Mouse (Mus musculus) bone marrow, adult 2 months (tissue): ENCODE results near the gene 4930578C19Rik. TPM values are rescaled to one million over a fixed set of nuclear protein-coding genes. Genes with fewer than 3 reads are reported as not detected.

Source experiments
- H3K27ac ChIP-seq: fragments of 200-500 bp; 2 replicates; pipeline ENCODE4 v1.5.1; 2012; ENCODE audit warnings: low read depth, mild to moderate bottlenecking, control low read depth, inconsistent platforms, low read length; ENCODE audit not compliant: control insufficient read depth, poor library complexity, insufficient read depth
- H3K4me1 ChIP-seq: fragments of 200-500 bp; 2 replicates; pipeline ENCODE4 v1.6.1; 2011; ENCODE audit warnings: low read length; ENCODE audit not compliant: control insufficient read depth, insufficient read depth
- H3K4me3 ChIP-seq: fragments of 200-500 bp; replicated peaks from 2 replicates; pipeline ENCODE3; 2011; ENCODE audit warnings: mild to moderate bottlenecking, low read depth, low read length, control low read depth; ENCODE audit not compliant: control insufficient read depth
- CTCF ChIP-seq: fragments of 200-500 bp; IDR thresholded peaks from 2 replicates; pipeline ENCODE4 v1.5.1; 2011; ENCODE audit warnings: low read length, control low read depth; ENCODE audit not compliant: control insufficient read depth, insufficient read depth
- POLR2A ChIP-seq: fragments of 200-500 bp; IDR thresholded peaks from 2 replicates; pipeline ENCODE4 v1.6.1; 2011; ENCODE audit warnings: low read depth, mild to moderate bottlenecking, control low read depth, low read length, borderline replicate concordance; ENCODE audit not compliant: control insufficient read depth
- WGBS: fragments of 180-500 bp; shearing (Covaris S2); methylation state at CpG from one replicate; pipeline ENCODE4 v1.1.7; 2018; 5-methylcytosine and 5-hydroxymethylcytosine counted together
- polyA plus RNA-seq: library from polyadenylated mRNA; stranded (reverse); fragments of >200 nt; gene quantifications from 2 replicates; pipeline ENCODE4 v1.2.4, GENCODE M21; 2011; ENCODE audit warnings: low replicate concordance; ENCODE audit not compliant: missing spikeins, insufficient read depth, insufficient read length

Gene 4930578C19Rik
- not detected in 2 replicates for polyA plus RNA-seq

- TF ChIP-seq CTCF (no peak), POLR2A (no peak)
- Histone ChIP-seq H3K4me3 (no peak within 1 kb of the TSS), H3K27ac (no peak within 1 kb of the TSS), H3K4me1 (no peaks in the 10 kb centered on the region)
- WGBS = 34% methylated on average over 8 of the region's 8 CpGs
Observed at GRCm38 (mm10) chrX:18461198-18461601, at the start of gene 4930578C19Rik. Gene 4930578C19Rik, minus strand, starts transcription at chrX:18461397.

DNA sequence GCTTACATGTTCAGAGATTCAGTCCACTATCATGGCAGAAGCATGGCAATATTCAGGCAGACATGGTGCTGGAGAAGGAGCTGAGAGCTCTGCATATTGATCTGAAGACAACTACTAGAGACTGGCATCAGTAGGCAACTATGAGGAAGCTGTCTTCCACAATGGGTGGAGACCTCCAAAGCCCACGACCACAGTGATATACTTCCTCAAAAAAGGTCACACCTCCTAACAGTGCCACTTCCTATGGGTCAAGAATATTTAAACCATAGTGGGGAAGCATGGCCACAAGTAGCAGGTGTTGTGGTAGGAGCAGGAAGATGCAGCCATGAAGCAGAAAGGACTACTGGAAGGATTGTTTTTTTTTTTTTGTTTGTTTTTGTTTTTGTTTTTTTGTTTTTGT lies 6.5 kb upstream of the 4930578C19Rik start:
- 4% methylated on average over 1 of the region's 1 CpGs for WGBS
- H3K4me1 ChIP-seq = no peaks in the 10 kb centered on the region
- TF ChIP-seq CTCF = no peak
- no peak for TF ChIP-seq POLR2A
- no peak overlapping the region for H3K4me3 ChIP-seq
- no peak overlapping the region for H3K27ac ChIP-seq

DNA sequence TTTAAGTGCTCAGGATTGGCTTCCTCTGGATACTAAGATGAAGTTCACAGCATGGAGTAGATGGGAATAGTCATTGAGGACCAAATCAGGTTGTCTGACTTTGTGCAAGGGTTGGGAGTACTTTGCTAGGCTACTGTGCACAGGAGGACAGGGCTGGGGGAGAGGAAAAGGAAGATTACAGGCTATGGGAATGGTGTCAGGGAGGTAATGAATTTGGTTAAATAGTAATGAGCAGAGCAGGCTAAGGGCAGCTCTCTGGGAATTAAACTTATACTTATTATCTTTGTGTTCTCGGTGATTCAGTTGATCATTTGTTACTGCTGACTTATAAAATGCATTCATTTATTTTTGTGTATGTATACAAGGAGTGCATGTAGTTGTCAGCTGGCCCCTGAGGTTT lies 1.7 kb upstream of the 4930578C19Rik start:
- no peaks in the 10 kb centered on the region for H3K4me1 ChIP-seq
- no peak overlapping the region for H3K4me3 ChIP-seq
- 67% methylated on average over 1 of the region's 1 CpGs for WGBS
- H3K27ac ChIP-seq = no peak overlapping the region
- TF ChIP-seq POLR2A (no peak), CTCF (no peak)

GRCm38 (mm10) chrX:18451559-18451958 lies 9.6 kb downstream of the 4930578C19Rik start:
- H3K4me3 ChIP-seq = no peak overlapping the region
- TF ChIP-seq POLR2A = no peak
- no peak for TF ChIP-seq CTCF
- no peaks in the 10 kb centered on the region for H3K4me1 ChIP-seq
- 60% methylated on average over 1 of the region's 1 CpGs for WGBS
- H3K27ac ChIP-seq = no peak overlapping the region

GRCm38 (mm10) chrX:18442066-18442465 lies 19.1 kb downstream of the 4930578C19Rik start:
- TF ChIP-seq CTCF = no peak
- no peak for TF ChIP-seq POLR2A
- Histone ChIP-seq H3K27ac (no peak overlapping the region), H3K4me3 (no peak overlapping the region), H3K4me1 (no peaks in the 10 kb centered on the region)
- WGBS = 30% methylated on average over 5 of the region's 5 CpGs

DNA sequence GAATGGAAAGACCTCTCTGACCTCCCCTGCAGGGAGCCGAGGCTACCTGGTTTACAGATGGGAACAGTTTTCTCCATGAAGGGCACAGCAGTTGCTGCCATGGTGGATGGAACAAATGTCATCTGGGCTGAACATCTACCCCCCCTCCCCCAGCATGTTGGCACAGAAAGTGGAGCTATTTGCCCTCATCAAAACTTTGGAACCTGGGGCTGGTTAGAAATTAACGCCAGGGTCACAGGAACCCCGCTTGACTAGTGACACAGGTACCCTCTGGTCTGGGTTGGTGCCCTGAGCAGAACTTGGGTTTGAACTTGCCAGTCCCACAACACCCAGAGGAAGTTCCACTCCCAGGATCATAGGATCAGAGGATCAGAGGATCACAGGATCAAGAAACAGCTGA lies 35.7 kb downstream of the 4930578C19Rik start:
- 81% methylated on average over 3 of the region's 3 CpGs for WGBS
- Histone ChIP-seq H3K4me3 (no peak overlapping the region), H3K27ac (no peak overlapping the region), H3K4me1 (no peaks in the 10 kb centered on the region)
- TF ChIP-seq POLR2A = no peak
- TF ChIP-seq CTCF = no peak

DNA sequence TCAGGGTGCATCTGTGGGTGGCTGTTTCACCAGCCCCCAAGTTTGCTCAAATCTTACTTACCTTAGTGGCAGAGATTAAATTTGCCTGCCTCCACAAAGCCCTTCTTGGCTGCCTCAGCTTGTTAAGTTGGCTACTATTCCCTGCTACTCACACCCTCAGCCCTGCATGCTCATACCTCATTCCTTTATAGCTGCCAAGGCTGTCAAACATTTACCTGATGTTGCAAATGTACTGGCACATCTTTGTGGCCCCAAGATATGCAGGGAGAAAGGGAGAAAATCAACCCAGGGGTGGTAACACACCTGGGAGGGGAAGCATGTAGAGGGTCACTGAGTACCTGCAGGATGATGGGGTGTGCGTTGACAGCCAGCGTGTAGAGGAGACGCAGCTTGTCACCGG lies 38.0 kb downstream of the 4930578C19Rik start:
- H3K4me1 ChIP-seq = no peaks in the 10 kb centered on the region
- TF ChIP-seq POLR2A (no peak), CTCF (no peak)
- no peak overlapping the region for H3K27ac ChIP-seq
- H3K4me3 ChIP-seq = no peak overlapping the region
- WGBS = 85% methylated on average over 4 of the region's 4 CpGs

GRCm38 (mm10) chrX:18420161-18420784 lies 40.9 kb downstream of the 4930578C19Rik start:
- no peak overlapping the region for H3K27ac ChIP-seq
- 92% methylated on average over 4 of the region's 4 CpGs for WGBS
- no peak overlapping the region for H3K4me3 ChIP-seq
- H3K4me1 ChIP-seq = no peaks in the 10 kb centered on the region
- TF ChIP-seq CTCF = no peak
- no peak for TF ChIP-seq POLR2A

DNA sequence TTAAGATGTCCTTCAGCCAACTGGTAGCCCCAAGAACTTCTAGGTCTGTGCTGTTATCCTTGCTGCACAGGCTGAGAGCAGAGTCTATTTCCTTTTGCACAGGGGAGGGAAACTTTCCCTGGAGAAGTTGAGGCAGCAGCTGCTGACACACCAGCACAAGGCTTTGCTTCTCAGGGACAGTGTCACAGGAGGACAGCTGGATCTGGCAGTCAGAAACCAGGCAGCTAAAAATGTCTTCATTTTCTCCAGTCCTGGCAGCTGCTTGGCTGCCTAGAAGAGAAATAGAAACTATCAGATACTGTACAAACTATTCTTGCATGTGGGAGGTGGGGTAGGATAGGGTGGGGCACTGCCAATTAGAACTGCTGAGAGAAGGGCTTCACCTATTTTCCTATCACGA lies 42.2 kb downstream of the 4930578C19Rik start:
- H3K27ac ChIP-seq = no peak overlapping the region
- no peak overlapping the region for H3K4me3 ChIP-seq
- TF ChIP-seq CTCF (no peak), POLR2A (no peak)
- 36% methylated on average over 1 of the region's 1 CpGs for WGBS
- H3K4me1 ChIP-seq = no peaks in the 10 kb centered on the region
